Mouse (Mus musculus) ES-CJ7 (cell line): ENCODE measurements at regions not wholly inside any gene's neighbourhood (a gene's known extent, or its start where the extent isn't known, plus 50 kb on each side); places are given as distances from the start of the nearest gene placed in this dataset.

Experiments used
- DNase-seq: peaks from one replicate; pipeline ENCODE4 v3.0.0; 2011; ENCODE audit warnings: low read depth, low spot score

GRCm38 (mm10) chr7:60974116-60974515 is 834.1 kb upstream of the Snrpn start:
- DNase-seq = peak; percentile 57

- no peak for DNase-seq
Observed at GRCm38 (mm10) chr7:60961188-60961587, 821.2 kb upstream of the Snrpn start.

GRCm38 (mm10) chr7:60939764-60940457 is 799.9 kb upstream of the Snrpn start:
- no peak for DNase-seq
